Mouse (Mus musculus) liver, postnatal 0 days (tissue): Measurements from ENCODE around the gene Ctps. TPM values are rescaled to one million over a fixed set of nuclear protein-coding genes. Genes with fewer than 3 reads are reported as not detected.

Experiments
- ATAC-seq: fragments of 200-750 bp; cut with Nextera tagmentation; 2 replicates; pipeline ENCODE4 v1.8.0; 2017; ENCODE audit warnings: mild to moderate bottlenecking, moderate library complexity
- DNase-seq: peaks from one replicate; pipeline ENCODE4 v3.0.0-alpha.2; 2016
- H3K27ac ChIP-seq: fragments of 300-500 bp; sonication (generic); 2 replicates; pipeline ENCODE4 v1.5.1; 2014; ENCODE audit warnings: antibody characterized with exemption, moderate library complexity, mild to moderate bottlenecking, low read depth
- H3K27me3 ChIP-seq: fragments of 300-500 bp; sonication (generic); 2 replicates; pipeline ENCODE4 v1.6.1; 2014; ENCODE audit warnings: low read length, control low read depth, mixed read lengths; ENCODE audit not compliant: insufficient read depth
- H3K36me3 ChIP-seq: fragments of 300-500 bp; sonication (generic); replicated peaks from 2 replicates; pipeline ENCODE4 v1.6.1; 2014; ENCODE audit warnings: mild to moderate bottlenecking, control low read depth, low read length, moderate library complexity, mixed read lengths; ENCODE audit not compliant: insufficient read depth
- H3K4me1 ChIP-seq: fragments of 300-500 bp; sonication (generic); 2 replicates; pipeline ENCODE4 v1.6.1; 2014; ENCODE audit warnings: antibody characterized with exemption, mild to moderate bottlenecking, control low read depth; ENCODE audit not compliant: insufficient read depth
- H3K4me2 ChIP-seq: fragments of 300-500 bp; sonication (generic); 2 replicates; pipeline ENCODE4 v1.6.1; 2014; ENCODE audit warnings: low read depth, mild to moderate bottlenecking, low read length, moderate library complexity, mixed read lengths
- H3K4me3 ChIP-seq: fragments of 300-500 bp; sonication (generic); 2 replicates; pipeline ENCODE4 v1.5.1; 2014; ENCODE audit warnings: low read depth, low read length
- H3K9ac ChIP-seq: fragments of 300-500 bp; sonication (generic); replicated peaks from 2 replicates; pipeline ENCODE4 v1.6.1; 2014; ENCODE audit warnings: mild to moderate bottlenecking, moderate library complexity
- H3K9me3 ChIP-seq: fragments of 300-500 bp; sonication (generic); 2 replicates; pipeline ENCODE4 v1.6.1; 2016; ENCODE audit warnings: mild to moderate bottlenecking, control low read depth, low read length, mixed read lengths
- CTCF ChIP-seq: sonication (generic); IDR thresholded peaks from 2 replicates; pipeline ENCODE4 v1.5.1; 2016; ENCODE audit warnings: antibody characterized with exemption, low read depth
- EP300 ChIP-seq: IDR thresholded peaks from 2 replicates; pipeline ENCODE4 v1.6.1; 2016; ENCODE audit warnings: antibody characterized with exemption, low read depth, mild to moderate bottlenecking
- WGBS: fragments of 180-500 bp; shearing (Covaris S2); extraction: QIAGEN DNeasy Blood & Tissue Kit; methylation state at CpG from one replicate; pipeline ENCODE4 v1.1.7; 2014; ENCODE audit not compliant: insufficient replicate concordance; 5-methylcytosine and 5-hydroxymethylcytosine counted together
- polyA plus RNA-seq: library from polyadenylated mRNA; unstranded; fragments of >200 nt; fragmentation: Nextera tagmentation; extraction: Ambion mirVana; gene quantifications from 2 replicates; pipeline ENCODE4 v1.2.1, GENCODE M21; 2015

Ctps gene
- polyA plus RNA-seq, 1 experiment from 2014 or later = 14.5 TPM

DNA sequence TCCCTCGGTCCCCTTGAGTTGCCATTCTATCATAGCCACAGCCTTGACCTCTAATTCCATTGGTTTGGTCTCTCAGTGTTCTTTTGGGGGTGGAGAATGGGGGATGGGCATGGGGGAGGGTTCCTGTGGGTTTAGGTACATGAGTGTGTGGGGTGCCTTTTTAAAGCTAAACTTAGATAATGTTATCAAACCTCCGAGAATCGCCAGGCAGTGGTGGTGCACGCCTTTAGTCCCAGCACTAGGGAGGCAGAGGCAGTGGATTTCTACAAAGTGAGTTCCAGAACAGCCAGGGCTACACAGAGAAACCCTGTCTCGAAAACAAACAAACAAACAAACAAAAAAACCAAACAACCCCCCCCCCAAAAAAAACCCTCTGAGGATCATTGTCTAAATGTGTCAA, 10.8 kb upstream of the Ctps start:
- Histone ChIP-seq H3K4me1 (no peaks in the 10 kb centered on the region), H3K27me3 (no peaks in the 10 kb centered on the region), H3K9me3 (no peaks in the 10 kb centered on the region), H3K9ac (no peak overlapping the region), H3K36me3 (no peaks in the 10 kb centered on the region), H3K27ac (no peak overlapping the region), H3K4me2 (no peak overlapping the region), H3K4me3 (no peak overlapping the region)
- TF ChIP-seq CTCF = no peak
- TF ChIP-seq EP300 = no peak
- no peak for ATAC-seq
- DNase-seq = no peak
- WGBS = 55% methylated on average over 5 of the region's 5 CpGs

DNA sequence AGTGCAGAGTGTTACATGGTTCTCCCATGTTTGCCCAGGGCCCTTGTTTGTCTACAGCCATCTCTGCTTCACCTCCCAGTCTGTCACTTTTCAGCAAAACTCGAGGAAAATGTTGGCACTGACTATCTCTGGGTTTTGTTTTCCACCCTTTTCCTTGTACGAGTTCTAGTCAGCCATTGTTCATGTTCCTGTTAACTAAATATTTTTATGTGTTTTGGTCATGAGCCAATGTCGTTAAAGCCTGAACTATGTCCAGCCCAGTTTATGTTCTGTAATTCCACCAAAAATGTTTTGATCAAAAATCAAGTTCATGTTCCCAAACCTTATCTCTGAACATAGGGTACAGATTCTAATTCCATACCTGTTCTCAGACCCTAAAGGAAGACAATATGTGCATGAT, 1.6 kb upstream of the Ctps start:
- no peak overlapping the region for H3K27ac ChIP-seq
- DNase-seq = no peak
- no peak overlapping the region for H3K4me2 ChIP-seq
- no peaks in the 10 kb centered on the region for H3K27me3 ChIP-seq
- no peak overlapping the region for H3K9ac ChIP-seq
- WGBS = 64% methylated on average over 3 of the region's 3 CpGs
- H3K4me1 ChIP-seq = peaks cover 23% of the 10 kb centered on the region
- no peak for ATAC-seq
- no peaks in the 10 kb centered on the region for H3K9me3 ChIP-seq
- no peak overlapping the region for H3K4me3 ChIP-seq
- no peaks in the 10 kb centered on the region for H3K36me3 ChIP-seq
- TF ChIP-seq EP300 (no peak), CTCF (no peak)

DNA sequence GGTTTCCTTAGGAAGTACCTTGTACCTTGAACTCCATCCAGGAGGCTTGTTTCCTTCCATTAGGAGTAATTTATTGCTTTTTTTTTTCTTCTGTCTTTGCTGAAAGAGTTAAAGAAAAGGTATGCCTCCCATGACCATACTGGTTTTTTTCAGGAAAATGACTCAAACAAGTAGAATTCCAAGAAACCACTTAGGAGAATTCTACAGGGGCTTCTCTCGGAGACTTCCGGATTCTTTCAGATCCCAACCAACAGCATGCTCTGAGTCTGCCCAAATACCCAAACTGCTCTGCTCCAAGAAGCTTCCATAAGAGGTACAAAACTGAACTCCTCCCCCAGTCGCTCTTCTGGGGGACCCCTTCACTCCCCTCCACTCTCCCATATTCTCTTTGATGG, 991 bp upstream of the Ctps start:
- H3K36me3 ChIP-seq = no peaks in the 10 kb centered on the region
- WGBS = 81% methylated on average over 3 of the region's 3 CpGs
- peaks cover 23% of the 10 kb centered on the region for H3K4me1 ChIP-seq
- ATAC-seq (no peak), DNase-seq (no peak)
- H3K4me2 ChIP-seq = peak overlapping the region; percentile 100
- no peak overlapping the region; the same call in 1 of the 2 replicates for H3K9ac ChIP-seq
- H3K4me3 ChIP-seq = peak overlapping the region; percentile 90
- TF ChIP-seq EP300 (no peak), CTCF (no peak)
- H3K27ac ChIP-seq = no peak overlapping the region; the same call in 1 of the 2 replicates
- H3K27me3 ChIP-seq = no peaks in the 10 kb centered on the region
- H3K9me3 ChIP-seq = no peaks in the 10 kb centered on the region

DNA sequence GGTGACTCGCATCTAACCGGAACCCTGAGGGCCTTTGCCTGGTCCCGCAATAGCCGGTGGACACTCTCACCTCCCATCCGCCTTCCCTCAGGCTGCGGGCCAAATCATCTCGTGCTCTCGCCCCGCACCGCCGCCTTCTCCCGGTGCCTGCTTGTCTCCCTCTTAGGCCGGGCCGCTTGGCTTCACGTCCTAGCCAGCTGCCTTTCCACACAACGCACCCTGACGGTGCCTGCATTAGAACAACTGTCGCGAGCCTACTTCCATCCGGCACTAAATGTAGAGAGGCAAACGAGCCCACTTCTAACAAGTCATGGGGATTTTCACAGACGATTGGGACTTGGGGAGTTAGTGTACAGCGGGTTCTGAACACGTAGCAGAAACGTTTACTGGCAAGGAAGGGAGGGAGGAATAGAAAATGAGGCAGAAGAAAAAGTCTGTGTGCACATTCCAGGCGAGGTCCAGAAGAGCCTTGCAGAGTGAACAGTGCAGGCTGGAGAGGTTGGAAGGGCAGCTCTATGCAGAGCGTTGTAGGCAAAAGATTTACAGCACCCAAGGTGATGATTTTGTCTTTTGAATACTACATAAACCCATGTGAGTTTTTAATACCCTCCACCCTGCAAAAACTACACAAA, 478 bp upstream of the Ctps start:
- peak; percentile 38 for ATAC-seq

DNA sequence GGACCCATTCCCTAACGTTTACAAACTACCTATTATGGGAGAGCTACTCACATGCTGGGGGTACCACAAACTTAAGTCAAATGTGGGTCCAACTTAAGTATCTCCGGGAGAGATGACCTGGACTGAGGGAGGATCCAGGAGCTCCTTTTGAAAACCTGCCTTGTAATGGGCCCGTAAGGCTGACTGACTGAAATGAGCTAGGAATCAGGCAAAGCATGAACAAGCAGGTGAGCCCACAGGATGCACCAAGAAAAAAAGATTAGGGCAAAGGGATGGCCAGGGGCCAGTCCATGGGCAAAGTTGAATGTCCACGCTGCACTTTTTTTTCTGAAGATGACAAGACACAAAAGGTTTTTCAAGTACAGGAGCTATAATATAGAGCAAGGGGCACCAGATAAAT, 1.1 kb downstream of the Ctps start:
- TF ChIP-seq EP300 (no peak), CTCF (no peak)
- Histone ChIP-seq H3K27ac (0 out of 2 replicates have a peak overlapping the region, but pooled peaks have one; percentile 77), H3K36me3 (peaks cover 6% of the 10 kb centered on the region; the same call in 1 of the 2 replicates), H3K9ac (peak overlapping the region; percentile 89), H3K27me3 (no peaks in the 10 kb centered on the region), H3K4me2 (peak overlapping the region; percentile 100), H3K9me3 (no peaks in the 10 kb centered on the region), H3K4me1 (peaks cover 23% of the 10 kb centered on the region), H3K4me3 (peak overlapping the region; percentile 90)
- DNase-seq (peak; percentile 18), ATAC-seq (no peak)
- WGBS = 6% methylated on average over 4 of the region's 4 CpGs

More for the DNA sequence above, 478 bp upstream of the Ctps start:
- Histone ChIP-seq H3K36me3 (no peaks in the 10 kb centered on the region), H3K4me2 (peak overlapping the region; percentile 100), H3K27ac (peak overlapping the region; percentile 77), H3K9me3 (no peaks in the 10 kb centered on the region), H3K27me3 (no peaks in the 10 kb centered on the region), H3K9ac (peak overlapping the region; percentile 89), H3K4me1 (peaks cover 23% of the 10 kb centered on the region), H3K4me3 (peak overlapping the region; percentile 90)
- TF ChIP-seq EP300 (no peak), CTCF (no peak)
- under 1% methylated on average over 27 of the region's 27 CpGs for WGBS
- no peak for DNase-seq

DNA sequence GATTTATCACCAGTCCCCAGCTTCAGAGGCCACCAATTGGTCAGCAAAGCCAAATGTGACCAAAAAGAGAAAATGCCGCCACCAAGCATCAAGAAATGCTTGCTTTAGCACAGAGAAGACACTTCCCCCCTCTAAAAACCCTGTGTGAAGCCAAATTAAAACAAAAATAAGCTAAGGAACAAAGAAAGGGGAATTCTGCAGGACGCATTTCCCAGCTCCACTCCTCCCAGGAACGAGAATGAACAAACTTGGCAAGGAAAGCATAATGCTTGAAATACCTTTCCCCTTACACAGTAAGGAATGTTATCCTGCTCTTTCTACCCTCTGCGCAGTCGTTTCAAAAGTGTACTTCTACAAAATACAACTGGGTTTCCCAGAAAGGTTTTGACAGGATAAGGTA, 2.1 kb downstream of the Ctps start:
- TF ChIP-seq CTCF (no peak), EP300 (no peak)
- H3K4me2 ChIP-seq = peak overlapping the region; percentile 4; the same call in 1 of the 2 replicates
- H3K9ac ChIP-seq = no peak overlapping the region
- H3K27ac ChIP-seq = no peak overlapping the region
- peaks cover 23% of the 10 kb centered on the region for H3K4me1 ChIP-seq
- no peaks in the 10 kb centered on the region for H3K9me3 ChIP-seq
- WGBS = 66% methylated on average over 5 of the region's 5 CpGs
- DNase-seq = no peak
- H3K27me3 ChIP-seq = no peaks in the 10 kb centered on the region
- H3K36me3 ChIP-seq = peaks cover 16% of the 10 kb centered on the region
- ATAC-seq = no peak
- H3K4me3 ChIP-seq = no peak overlapping the region
